Mouse (Mus musculus) liver, postnatal 0 days (tissue): ENCODE results near the gene Slc47a1.

Experiments used
- CTCF ChIP-seq: sonication (generic); IDR thresholded peaks from 2 replicates; pipeline ENCODE4 v1.5.1; 2016; ENCODE audit warnings: antibody characterized with exemption, low read depth
- EP300 ChIP-seq: IDR thresholded peaks from 2 replicates; pipeline ENCODE4 v1.6.1; 2016; ENCODE audit warnings: antibody characterized with exemption, low read depth, mild to moderate bottlenecking

DNA sequence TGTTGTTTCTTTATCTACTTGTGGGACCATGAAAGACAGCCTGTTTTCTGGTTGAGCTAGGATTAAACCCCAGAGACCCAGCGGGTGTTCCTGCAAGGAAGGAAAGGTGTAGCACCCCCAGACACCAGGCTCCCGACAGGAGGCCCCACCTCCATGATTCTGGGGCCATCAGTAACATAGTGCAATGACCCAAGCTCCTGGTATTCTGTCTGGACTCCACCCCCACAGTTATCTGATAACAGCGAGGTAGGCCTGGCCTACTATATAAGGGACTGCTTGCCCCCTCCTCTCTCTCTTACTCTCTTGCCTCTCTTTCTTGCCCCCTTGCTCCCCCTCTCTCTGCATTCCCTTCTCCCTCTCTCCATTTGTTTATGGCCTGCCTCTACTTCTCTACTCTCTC, 77.9 kb downstream of the Slc47a1 start:
- no peak for TF ChIP-seq EP300
- no peak for TF ChIP-seq CTCF
